Mouse (Mus musculus) liver, embryonic 11.5 days (tissue): ENCODE data around the gene Zfp541. TPM values are rescaled to one million over a fixed set of nuclear protein-coding genes. Genes with fewer than 3 reads are reported as not detected.

Experiments used
- ATAC-seq: fragments of 200-750 bp; cut with Nextera tagmentation; replicated peaks from 2 replicates; pipeline ENCODE4 v1.8.0; 2017; ENCODE audit warnings: moderate number of reproducible peaks, mild to moderate bottlenecking, moderate TSS enrichment, moderate library complexity; ENCODE audit not compliant: low FRiP score
- DNase-seq: peaks from one replicate; pipeline ENCODE4 v3.0.0-alpha.2; 2017; ENCODE audit warnings: low spot score
- H3K27ac ChIP-seq: fragments of 300-500 bp; sonication (generic); 2 replicates; pipeline ENCODE4 v1.5.1; 2014; ENCODE audit warnings: mild to moderate bottlenecking, low read depth, low read length, control low read depth
- H3K27me3 ChIP-seq: fragments of 300-500 bp; sonication (generic); replicated peaks from 2 replicates; pipeline ENCODE4 v1.6.1; 2014; ENCODE audit warnings: low read length, mixed read lengths; ENCODE audit not compliant: control insufficient read depth, insufficient read depth
- H3K36me3 ChIP-seq: fragments of 300-500 bp; sonication (generic); 2 replicates; pipeline ENCODE4 v1.6.1; 2014; ENCODE audit warnings: mild to moderate bottlenecking, low read length, moderate library complexity, mixed read lengths; ENCODE audit not compliant: control insufficient read depth, insufficient read depth
- H3K4me1 ChIP-seq: fragments of 300-500 bp; sonication (generic); replicated peaks from 2 replicates; pipeline ENCODE4 v1.6.1; 2014; ENCODE audit warnings: low read length, mixed read lengths; ENCODE audit not compliant: control insufficient read depth, insufficient read depth
- H3K4me2 ChIP-seq: fragments of 300-500 bp; sonication (generic); 2 replicates; pipeline ENCODE4 v1.6.1; 2014; ENCODE audit warnings: mild to moderate bottlenecking, control low read depth, moderate library complexity
- H3K4me3 ChIP-seq: fragments of 300-500 bp; sonication (generic); 2 replicates; pipeline ENCODE4 v1.5.1; 2014; ENCODE audit warnings: low read depth, low read length, control low read depth
- H3K9ac ChIP-seq: fragments of 300-500 bp; sonication (generic); 2 replicates; pipeline ENCODE4 v1.6.1; 2014; ENCODE audit warnings: low read depth, low read length, control low read depth
- H3K9me3 ChIP-seq: fragments of 300-500 bp; sonication (generic); 2 replicates; pipeline ENCODE4 v1.6.1; 2016; ENCODE audit warnings: low read length, inconsistent platforms, mixed read lengths; ENCODE audit not compliant: control insufficient read depth
- WGBS: fragments of 180-500 bp; shearing (Covaris S2); extraction: QIAGEN DNeasy Blood & Tissue Kit; methylation state at CpG from one replicate; pipeline ENCODE4 v1.1.7; 2014; 5-methylcytosine and 5-hydroxymethylcytosine counted together
- polyA plus RNA-seq: library from polyadenylated mRNA; unstranded; fragments of >200 nt; fragmentation: Nextera tagmentation; extraction: Ambion mirVana; gene quantifications from 2 replicates; pipeline ENCODE4 v1.2.1, GENCODE M21; 2014

The Zfp541 gene
- polyA plus RNA-seq, 1 experiment from 2014 or later: not detected

DNA sequence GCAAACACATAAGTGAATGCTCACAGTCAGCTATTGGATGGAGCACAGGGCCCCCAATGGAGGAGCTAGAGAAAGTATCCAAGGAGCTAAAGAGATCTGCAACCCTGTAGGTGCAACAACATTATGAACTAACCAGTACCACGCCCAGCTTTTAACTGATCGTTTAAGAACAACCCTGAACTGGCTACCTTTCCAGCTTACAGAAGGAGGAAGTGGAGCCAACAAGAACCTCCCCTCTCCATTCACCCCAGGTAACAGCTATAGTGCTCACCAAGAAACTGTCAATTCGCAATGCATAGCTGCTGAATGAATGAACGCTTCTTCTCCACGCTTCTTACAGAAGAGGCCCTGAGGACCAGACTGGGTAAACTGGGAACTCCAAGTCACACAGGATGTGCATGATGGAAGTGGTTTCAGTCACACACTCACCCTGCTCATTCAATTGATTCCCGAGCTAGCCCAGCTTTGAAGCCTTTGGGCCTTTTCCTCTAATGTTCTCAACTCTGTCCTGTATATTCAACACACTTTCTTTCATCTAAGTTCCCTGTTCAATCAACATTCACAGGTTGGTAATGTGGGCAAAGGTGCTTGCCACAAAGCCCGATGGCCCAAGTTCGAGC is 36.9 kb upstream of the Zfp541 start:
- DNase-seq (no peak), ATAC-seq (no peak)
- no peak overlapping the region for H3K27ac ChIP-seq
- WGBS: 82% methylated on average over 8 of the region's 8 CpGs
- H3K4me3 ChIP-seq: no peak overlapping the region
- H3K27me3 ChIP-seq: no peaks in the 10 kb centered on the region
- no peak overlapping the region for H3K4me2 ChIP-seq
- no peaks in the 10 kb centered on the region for H3K9me3 ChIP-seq
- H3K36me3 ChIP-seq: peaks cover 2% of the 10 kb centered on the region; the same call in 1 of the 2 replicates
- no peak overlapping the region for H3K9ac ChIP-seq
- H3K4me1 ChIP-seq: peaks cover 15% of the 10 kb centered on the region

DNA sequence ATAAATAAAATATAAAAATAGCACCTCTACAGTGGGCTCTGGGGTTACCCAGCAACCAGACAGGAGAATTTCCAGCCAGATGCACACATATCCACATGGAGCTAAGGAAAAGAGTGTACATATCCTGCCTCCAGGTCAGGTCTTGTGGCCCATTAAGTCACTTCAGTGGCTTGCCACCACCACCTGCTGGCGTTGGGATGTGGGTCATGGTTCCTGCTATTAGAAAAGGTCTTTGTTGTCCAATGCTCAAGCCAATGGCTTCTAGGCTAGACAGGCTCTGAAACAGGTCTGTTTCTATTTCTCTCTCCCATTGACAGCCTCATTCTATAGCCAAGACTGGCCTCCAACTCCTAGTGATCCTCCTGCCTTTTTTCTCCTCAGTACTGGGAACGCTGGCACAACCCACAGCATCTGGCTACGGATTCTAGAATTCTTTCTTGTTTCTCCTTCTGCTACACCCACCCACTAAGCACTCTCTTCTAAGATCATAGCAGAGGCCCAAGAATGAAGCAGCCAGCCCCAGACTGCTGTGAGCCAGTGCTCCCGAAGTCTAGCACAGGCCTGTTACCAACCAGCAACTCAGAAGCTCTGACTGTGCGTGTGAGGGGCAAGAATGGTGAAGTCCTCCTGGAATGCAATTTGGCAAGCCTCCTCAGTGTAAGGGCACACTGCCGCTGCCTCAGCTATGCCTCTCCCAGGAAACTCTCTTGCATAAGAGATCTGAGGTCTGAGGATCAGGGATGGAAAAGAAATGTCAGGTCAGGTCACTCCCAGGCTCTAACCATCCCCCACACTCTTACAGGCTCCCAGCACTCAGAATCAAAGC is 33.3 kb upstream of the Zfp541 start:
- no peak for ATAC-seq
- no peaks in the 10 kb centered on the region for H3K9me3 ChIP-seq
- no peak overlapping the region for H3K9ac ChIP-seq
- H3K36me3 ChIP-seq: 0 out of 2 replicates have a peak, but pooled peaks cover 2% of the 10 kb centered on the region
- no peak overlapping the region for H3K4me3 ChIP-seq
- no peak for DNase-seq
- no peak overlapping the region for H3K4me2 ChIP-seq
- no peaks in the 10 kb centered on the region for H3K27me3 ChIP-seq
- 89% methylated on average over 6 of the region's 6 CpGs for WGBS
- H3K27ac ChIP-seq: no peak overlapping the region
- peaks cover 16% of the 10 kb centered on the region for H3K4me1 ChIP-seq

DNA sequence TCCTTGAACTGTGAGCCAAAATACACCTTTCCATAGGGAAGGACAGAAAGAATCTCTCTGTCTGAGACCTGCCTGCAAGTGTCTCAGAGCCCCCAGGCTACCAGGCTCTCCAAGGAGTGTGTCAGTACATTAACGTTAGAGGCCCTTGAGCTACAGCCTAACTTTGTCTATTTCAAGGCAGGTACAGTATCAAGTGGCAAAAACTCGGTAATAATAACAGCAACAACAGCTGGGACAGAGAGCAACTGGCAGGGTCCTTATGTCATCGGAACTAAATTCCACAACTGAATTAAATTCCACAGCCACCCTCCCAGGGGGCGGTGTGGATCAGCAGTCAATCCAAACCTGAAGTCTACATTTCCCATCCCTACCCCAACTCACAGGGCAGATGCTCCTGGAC is 30.5 kb upstream of the Zfp541 start:
- WGBS: 90% methylated on average over 4 of the region's 4 CpGs
- Histone ChIP-seq H3K4me1 (peaks cover 10% of the 10 kb centered on the region), H3K4me3 (no peak overlapping the region), H3K27me3 (no peaks in the 10 kb centered on the region), H3K9ac (no peak overlapping the region), H3K9me3 (no peaks in the 10 kb centered on the region), H3K36me3 (0 out of 2 replicates have a peak, but pooled peaks cover 2% of the 10 kb centered on the region), H3K4me2 (no peak overlapping the region), H3K27ac (no peak overlapping the region)
- ATAC-seq (no peak), DNase-seq (no peak)

DNA sequence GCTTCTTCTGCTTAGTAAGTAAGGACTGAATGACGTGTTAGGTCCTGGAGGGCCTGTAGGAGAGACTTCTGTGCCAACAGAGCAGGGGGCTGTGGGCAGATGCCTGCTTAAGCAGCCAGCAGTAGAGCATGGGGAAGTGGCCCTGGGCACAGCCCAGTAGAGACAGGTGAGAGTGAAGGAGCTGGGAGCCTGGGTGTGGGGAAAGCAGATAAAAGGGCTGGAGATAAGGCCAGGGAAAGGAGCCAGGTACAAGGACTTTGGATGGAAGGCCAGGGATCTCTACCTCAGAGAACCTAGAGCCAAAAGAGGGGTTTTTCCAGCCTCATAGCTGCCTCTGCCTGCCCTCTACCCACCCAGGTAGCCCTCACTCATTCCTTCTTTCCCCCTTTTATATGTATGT is 28.6 kb upstream of the Zfp541 start:
- H3K9ac ChIP-seq: no peak overlapping the region
- H3K4me1 ChIP-seq: peaks cover 11% of the 10 kb centered on the region
- no peaks in the 10 kb centered on the region for H3K9me3 ChIP-seq
- no peak overlapping the region for H3K27ac ChIP-seq
- 0 out of 2 replicates have a peak, but pooled peaks cover 2% of the 10 kb centered on the region for H3K36me3 ChIP-seq
- WGBS: 86% methylated on average over 1 of the region's 1 CpGs
- ATAC-seq (no peak), DNase-seq (no peak)
- H3K27me3 ChIP-seq: no peaks in the 10 kb centered on the region
- H3K4me3 ChIP-seq: no peak overlapping the region
- H3K4me2 ChIP-seq: no peak overlapping the region

DNA sequence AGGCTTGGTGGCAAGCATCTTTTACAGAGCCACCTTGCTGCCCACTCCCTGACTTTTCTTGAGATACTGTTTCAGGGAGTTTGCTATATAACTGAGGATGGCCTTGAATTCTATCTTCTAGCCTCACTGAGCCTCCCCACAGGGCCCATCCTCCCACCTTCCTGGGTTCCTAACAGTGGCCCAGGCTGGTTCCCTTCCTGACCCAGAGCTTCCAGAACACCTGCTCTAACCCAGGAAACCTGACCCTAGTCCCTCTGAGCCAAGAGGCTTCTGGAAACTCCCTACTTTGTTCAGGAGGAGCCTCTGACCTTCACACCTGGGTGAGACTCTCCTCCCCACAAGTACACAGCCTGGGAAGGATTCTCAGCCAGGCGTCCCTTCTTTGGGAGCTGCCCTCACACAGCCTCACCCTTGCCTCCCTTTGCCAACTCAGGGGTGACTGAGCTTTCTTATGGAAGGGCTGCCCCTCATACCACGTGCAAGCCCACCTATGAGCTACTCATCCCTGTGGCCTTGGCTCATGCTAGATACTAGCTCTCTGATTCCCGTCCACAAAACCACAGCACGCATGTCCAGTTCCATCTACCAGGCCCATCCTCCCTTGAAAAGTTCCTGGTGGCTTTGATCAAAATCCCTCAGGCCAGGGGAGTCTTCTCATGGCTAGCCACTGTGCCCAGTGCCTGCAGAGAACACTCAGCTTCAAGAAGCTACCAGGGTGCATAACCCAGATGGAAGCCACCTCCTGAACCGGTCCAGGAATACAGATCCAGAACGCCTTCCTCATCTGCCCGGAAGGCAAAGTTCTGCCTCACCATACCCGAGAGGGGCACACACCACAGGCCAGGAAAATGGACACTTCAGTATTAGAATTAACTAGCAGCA is 27.8 kb upstream of the Zfp541 start:
- H3K9me3 ChIP-seq: no peaks in the 10 kb centered on the region
- no peak overlapping the region for H3K27ac ChIP-seq
- ATAC-seq (no peak), DNase-seq (no peak)
- no peaks in the 10 kb centered on the region for H3K27me3 ChIP-seq
- H3K4me3 ChIP-seq: no peak overlapping the region
- H3K36me3 ChIP-seq: 0 out of 2 replicates have a peak, but pooled peaks cover 2% of the 10 kb centered on the region
- no peak overlapping the region for H3K4me2 ChIP-seq
- WGBS: 89% methylated on average over 8 of the region's 8 CpGs
- H3K4me1 ChIP-seq: peaks cover 14% of the 10 kb centered on the region
- H3K9ac ChIP-seq: no peak overlapping the region

DNA sequence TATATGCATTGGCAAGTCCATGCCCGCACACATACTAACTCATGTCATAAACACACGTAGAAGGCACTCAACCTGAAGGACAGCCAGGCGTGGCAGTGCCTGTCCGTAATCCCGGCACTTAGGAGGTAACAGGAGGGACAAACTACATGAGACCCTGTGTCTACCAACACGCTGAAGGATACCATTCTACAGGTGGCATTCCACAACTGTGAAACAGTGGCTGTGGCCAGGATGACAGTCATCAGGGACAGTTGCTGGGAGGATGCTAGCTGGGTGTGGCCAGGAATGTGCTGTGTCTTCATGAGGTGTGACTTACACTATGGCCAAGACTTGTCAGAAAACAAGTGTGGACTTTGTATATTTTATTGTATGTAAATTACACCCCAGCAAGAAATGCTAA is 24.6 kb upstream of the Zfp541 start:
- Histone ChIP-seq H3K4me3 (no peak overlapping the region), H3K9ac (no peak overlapping the region), H3K27me3 (no peaks in the 10 kb centered on the region), H3K27ac (no peak overlapping the region), H3K4me1 (peaks cover 29% of the 10 kb centered on the region), H3K36me3 (no peaks in the 10 kb centered on the region), H3K4me2 (no peak overlapping the region), H3K9me3 (no peaks in the 10 kb centered on the region)
- WGBS: 84% methylated on average over 6 of the region's 6 CpGs
- no peak for ATAC-seq
- no peak for DNase-seq

DNA sequence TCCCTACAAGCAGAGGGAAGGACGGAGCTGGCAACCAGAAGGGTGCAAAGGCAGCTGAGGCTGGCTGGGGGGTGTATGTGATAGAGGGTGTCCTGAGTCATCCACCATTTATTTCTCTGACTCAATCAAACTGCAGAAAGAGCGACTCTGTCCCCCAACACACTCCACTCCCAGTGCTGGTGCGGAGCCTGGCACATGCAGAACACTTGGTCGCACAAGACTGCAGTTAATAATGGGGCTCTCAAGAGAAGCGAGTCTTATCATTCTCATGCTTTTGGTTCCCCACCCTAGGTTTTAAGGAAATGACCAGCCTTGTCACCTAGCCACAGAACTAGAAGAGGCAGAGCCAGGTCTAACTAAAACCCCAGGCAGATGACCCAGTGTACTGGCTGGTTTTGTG is 22.3 kb upstream of the Zfp541 start:
- Histone ChIP-seq H3K9ac (0 out of 2 replicates have a peak overlapping the region, but pooled peaks have one; percentile 12), H3K27ac (peak overlapping the region; percentile 35; the same call in 1 of the 2 replicates), H3K27me3 (no peaks in the 10 kb centered on the region), H3K36me3 (no peaks in the 10 kb centered on the region), H3K4me1 (peaks cover 34% of the 10 kb centered on the region), H3K9me3 (no peaks in the 10 kb centered on the region), H3K4me2 (peak overlapping the region; percentile 45), H3K4me3 (no peak overlapping the region)
- 55% methylated on average over 5 of the region's 5 CpGs for WGBS
- DNase-seq: no peak
- ATAC-seq: peak; percentile 67

DNA sequence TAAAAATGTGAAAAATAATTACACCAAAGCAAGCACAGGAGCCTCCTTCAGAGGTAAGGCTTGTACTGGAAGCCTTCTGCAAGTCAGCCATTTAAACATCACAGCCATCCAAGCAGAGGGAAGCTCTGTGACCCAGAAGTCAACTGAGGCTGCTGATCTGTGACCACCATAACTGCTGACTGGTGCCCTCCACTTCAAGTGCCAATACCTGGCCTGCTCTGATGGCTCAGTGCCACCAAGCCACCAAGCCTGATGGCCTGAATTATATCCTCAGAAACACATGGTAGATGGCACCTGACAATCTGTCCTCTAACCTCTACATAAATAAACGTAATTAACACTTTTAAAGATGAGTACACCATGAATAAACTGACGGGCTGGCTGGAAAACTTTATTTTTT is 20.4 kb upstream of the Zfp541 start:
- Histone ChIP-seq H3K9me3 (no peaks in the 10 kb centered on the region), H3K4me3 (no peak overlapping the region), H3K4me2 (no peak overlapping the region), H3K4me1 (peaks cover 51% of the 10 kb centered on the region), H3K27me3 (no peaks in the 10 kb centered on the region), H3K9ac (no peak overlapping the region), H3K27ac (no peak overlapping the region), H3K36me3 (no peaks in the 10 kb centered on the region)
- no peak for DNase-seq
- WGBS: 90% methylated on average over 2 of the region's 2 CpGs
- ATAC-seq: no peak
